Mouse (Mus musculus): ENCODE measurements around the gene Miga2.

Miga2 gene

DNA sequence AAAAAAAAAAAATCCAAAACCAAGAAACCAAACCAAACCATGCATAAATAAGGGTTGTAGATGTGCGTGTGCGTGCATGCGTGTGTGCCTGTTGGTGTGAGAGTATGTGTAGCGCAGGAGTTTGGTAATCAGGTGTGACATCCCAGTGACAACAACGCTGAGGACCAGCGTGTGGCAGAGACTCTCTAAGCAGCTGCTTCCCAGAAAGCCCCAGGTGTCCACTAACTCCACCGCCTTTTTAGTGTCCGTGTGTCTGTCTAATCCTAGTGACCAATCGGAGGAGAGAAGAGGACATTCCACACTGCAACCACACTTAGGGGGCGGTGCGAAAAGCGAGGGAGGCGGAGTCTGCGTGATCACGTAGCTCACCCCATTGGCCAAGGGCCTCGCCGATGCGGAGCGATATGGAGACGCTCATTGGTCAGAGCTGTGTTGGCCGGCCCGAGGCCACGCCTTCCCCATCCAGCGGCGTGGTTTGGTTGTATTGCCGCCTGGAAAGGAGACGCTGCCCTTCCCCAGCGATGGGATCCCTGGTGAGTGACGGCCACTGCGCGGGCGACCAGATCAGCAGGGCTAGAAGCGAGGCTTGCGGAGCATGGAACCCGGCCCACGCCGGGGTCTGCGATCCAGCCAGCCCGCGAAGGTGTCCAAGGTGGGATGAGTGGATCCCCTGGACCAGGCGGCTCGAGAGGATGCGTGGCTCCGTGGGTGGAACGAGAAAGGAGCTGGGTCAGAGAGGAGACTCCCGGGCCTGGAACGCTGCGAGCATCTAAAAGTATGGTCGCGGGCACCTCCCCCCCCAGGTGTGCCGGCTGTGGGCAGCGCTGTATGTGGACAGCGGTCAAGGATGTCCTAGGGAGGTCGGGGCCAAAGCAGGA is at the start of gene Miga2:
Gene Miga2 (plus strand): TSS at position 461 of the 878 bp plus-strand sequence.
- DNase-seq (ENCODE audit: low read depth, low spot score): peak; percentile 99

DNA sequence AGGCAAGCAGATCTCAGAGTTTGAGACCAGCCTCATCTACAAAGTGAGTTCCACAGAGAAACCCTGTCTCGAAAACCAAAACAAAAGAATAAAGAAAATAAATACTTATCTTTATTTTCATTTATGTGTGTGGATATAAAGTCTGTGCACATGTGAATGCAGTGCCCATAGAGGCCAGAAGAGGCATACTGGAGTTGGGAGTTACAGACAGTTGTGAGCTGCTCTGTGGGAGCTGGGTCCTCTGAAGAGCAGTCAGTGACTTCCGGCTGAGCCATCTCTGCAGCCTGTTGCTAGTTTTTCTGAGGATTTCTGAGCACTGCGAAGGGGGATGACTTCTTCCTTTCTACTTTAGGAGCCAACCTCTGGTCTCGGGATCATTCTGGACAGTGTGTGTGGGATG is 47.9 kb upstream of the Miga2 start:
- DNase-seq (ENCODE audit: low read depth, low spot score): no peak

DNA sequence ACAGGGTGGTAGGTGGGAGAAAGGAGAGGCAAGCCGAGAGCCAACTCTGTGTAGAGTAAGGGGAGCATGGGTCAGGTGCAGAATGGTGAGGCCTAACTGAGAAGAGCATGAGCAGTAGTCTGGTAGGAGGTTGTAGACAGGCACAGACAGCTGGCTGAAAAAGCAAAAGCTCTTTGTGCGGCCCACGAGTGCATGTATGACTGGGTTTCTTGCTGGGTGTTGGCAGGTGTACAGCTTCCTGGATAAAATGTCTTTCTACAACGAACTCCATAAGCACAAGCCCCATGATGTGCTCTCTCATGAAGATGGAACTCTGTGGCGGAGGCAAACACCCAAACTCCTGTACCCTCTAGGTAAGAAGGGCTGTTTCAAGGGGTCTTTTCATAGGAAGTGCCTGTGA is 47.1 kb upstream of the Miga2 start:
- DNase-seq (ENCODE audit: low read depth, low spot score): no peak

DNA sequence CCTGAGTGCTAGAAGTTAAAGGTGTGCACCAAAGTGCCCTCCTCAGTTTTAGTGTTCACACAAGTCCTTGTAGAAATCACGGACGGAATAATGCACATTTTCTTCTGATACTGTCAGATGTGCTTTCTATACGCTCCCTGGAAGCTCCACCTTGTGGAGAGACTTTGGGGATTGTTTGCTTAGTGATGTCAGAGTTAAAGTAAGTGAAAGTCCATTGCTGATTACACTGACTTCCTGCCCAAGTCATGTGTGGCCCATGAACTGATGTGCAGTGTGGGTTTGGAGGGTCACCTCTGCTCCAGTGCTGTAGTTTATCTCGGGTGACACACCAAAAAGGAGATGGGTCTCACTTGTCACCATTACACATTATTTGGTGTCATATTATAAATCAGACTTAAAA is 44.8 kb upstream of the Miga2 start:
- no peak for DNase-seq (ENCODE audit: low read depth, low spot score)

DNA sequence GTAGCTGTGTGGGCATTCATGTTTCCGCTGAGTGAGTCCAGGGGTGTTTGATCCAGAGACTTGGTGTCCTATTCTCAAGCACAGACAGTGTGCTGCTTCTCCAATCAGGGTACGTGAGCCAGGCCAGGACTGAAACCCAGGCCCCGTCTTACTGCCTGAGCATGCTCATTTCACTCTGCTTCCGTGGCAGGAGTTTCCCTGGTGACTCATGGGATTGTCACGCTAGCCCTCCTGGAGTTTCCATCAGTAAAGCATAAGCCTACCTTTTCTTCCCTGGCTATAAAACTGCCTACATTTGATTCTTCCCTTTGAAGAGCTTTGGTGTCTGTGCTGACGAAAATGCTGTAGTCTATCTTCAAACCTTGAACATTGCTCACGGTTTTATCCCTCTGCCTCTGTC is 40.9 kb upstream of the Miga2 start:
- DNase-seq (ENCODE audit: low read depth, low spot score): no peak

DNA sequence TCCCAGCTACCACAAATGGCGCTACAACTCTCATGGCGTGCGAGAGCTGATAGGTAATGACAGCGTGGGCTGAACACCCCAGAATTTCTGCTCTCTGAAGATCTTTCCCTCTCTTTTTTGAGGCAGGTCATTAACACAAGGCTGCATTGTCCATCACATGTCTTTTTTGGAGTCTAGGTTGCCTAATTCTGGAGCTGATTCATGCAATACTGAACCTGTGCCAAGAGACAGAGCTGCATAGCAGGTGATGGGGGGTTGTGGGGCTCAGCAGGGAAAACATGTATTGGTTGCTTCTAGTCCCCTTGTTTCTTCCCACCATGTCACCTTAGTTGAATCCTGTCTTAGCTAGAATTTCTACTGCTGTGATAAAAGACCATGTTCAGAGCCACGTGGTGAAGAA is 38.7 kb upstream of the Miga2 start:
- DNase-seq (ENCODE audit: low read depth, low spot score): no peak

DNA sequence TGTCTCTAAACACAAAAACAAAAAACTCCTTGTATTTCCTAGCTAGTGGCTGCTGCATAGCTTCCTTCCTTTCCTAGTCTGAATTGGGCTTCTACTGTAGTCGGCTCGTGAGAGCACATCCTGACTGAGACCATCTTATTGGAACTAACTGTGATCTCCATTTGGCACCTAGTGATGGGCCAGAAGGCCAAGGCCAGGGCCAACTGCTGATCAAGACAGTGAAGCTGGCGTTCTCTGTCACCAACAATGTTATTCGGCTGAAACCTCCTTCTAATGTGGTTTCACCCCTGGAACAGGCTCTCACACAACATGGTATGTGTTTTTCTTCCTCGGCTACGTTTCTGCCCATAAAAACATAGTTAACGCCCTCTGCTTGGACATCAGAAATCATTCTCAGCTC is 36.8 kb upstream of the Miga2 start:
- DNase-seq (ENCODE audit: low read depth, low spot score): no peak

DNA sequence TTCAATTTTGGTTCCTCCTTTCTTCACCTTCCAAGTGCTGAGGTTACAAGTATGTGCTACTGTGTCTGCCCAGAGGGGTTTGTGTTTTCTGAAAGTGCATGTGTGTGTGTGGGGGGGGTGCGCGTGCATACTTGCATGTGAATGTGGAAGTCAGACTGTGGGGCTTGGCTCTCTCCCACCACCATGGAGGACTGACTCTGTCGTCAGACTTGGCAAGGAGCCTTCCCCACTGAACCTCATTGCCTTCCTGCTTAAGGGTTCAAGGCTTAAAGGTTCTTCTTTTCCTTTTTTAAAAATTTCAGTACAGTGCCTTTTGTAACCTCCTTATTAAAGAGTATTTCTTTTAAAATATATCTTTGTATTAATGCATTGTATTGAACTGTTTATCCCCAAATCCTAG is 35.2 kb upstream of the Miga2 start:
- DNase-seq (ENCODE audit: low read depth, low spot score): no peak

DNA sequence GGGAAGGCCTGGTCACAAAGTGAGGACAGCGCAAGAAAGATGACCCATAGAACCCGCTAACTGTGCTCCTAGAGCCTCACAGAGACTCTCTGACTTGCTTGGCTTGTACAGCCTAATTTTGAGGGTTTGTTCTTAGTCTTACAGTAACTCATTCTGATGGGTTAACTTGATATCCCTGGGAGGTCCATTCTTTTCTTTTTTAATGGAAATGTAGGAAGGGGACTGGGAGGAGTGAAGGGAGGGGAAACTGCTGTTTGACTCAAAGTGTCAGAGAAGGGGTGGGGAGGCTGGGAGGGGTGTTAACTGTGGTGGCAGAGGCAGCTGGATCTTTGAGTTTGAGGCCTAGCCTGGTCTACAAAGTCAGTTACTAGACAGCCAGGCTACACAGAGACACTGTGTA is 28.7 kb upstream of the Miga2 start:
- no peak for DNase-seq (ENCODE audit: low read depth, low spot score)

DNA sequence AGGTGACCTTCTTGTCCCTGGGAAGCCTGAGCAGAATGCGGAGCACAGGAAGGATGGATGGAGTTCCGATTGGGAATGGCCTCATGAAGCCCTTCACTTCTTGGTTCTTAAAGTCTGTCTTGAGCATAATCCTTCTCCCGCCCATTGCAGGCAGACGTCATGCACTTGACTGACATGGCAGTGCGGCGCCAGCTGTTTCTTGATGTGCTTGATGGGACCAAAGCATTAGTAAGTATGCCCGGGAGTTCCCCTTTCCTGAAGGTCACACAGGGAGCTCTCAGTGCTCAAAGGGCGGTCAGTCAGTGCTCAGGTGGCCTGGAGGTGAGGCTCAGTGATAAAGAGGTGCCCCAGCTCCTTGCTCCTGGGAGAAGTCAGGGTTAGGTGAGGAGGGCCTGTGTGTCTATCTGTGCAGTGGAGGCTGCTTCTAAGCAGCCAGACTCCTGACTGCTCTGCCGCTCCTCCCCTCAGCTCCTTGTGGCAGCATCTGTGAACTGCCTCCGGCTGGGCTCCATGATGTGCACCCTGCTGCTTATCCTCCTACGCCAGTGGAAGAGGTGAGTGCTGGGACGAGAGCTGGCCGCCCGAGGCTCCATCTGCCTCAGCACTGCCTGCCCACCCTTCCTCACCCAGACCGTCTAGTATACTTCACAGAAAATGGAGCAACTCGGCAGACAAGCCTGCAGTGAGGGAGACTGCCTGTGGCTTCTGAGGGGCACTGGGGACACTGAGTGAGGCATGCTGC is 27.7 kb upstream of the Miga2 start:
- no peak for DNase-seq (ENCODE audit: low read depth, low spot score)

DNA sequence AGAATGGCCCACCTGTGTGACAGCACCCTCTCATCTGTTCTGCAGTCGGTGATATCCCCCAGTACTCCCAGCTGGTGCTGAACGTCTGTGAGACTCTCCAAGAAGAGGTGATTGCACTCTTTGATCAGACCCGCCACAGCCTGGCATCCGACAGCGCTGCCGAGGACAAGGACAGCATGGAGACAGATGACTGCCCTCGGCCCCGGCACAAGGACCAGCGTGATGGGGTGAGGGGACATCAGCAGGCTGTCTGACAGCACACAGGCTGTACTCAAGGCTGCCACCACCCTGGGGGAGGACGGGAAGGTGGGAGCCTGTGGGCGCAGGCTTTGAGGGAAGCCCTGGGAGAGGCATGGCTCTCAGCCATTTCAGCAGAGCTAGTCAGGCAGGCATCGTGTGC is 26.9 kb upstream of the Miga2 start:
- no peak for DNase-seq (ENCODE audit: low read depth, low spot score)

DNA sequence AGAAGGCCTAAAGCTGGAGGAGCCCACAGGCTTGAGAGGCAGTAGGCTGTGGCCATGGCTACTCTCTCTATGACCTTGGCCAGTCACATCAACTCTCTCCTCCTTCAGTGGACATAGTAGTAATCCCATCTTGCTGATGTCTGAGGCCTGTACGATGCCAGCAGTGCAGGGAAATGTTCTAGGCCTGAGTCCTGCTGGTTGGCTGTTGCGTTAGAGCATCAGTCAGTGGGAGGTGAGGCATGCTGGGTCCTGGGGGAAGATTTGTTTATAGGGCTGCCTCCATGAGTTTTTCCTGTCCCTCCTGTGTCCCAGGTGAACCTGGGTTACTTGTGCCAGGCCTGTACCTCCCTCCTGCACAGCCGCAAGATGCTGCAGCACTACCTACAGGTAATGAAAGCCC is 22.0 kb upstream of the Miga2 start:
- DNase-seq (ENCODE audit: low read depth, low spot score): no peak

DNA sequence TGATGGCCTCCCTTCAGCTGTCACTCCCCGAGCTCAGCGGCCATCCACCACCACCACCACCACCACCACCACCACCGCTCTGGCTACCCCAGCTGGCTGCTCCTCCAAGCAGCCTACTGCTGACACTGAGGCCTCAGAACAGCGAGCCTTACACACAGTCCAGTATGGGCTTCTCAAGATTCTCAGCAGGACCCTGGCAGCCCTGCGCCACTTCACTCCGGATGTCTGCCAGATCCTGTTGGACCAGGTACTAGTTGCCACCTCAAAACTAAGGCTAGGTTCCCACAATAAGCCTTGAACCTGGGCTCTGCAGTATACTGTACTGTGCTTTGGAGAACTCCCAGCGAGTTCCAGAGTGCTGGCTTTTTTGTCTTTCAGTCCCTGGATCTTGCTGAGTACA is 21.5 kb upstream of the Miga2 start:
- DNase-seq (ENCODE audit: low read depth, low spot score): no peak

DNA sequence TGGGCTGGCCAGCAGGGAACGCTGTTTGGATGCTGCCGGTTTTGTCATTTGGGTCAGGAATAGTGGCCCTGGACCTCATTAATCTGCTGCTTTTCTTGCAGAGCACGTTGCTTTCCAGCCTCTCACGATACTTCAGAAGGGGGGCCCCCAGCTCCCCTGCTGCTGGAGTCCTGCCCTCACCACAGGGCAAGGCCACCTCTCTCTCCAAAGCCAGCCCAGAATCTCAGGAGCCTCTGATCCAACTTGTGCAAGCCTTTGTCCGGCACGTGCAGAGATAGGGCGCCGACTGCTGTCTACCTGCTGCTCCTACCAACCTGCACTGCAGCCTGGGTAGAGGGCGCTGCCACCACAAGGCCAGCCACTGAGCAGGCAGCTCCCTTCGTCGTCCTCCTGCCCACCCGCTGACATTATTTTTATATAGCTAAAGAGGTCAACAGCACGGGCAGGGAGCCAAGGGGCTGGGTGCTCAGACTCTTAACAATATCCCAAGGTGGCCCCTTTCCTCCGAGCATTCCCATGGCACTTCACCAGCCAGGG is 20.4 kb upstream of the Miga2 start:
- no peak for DNase-seq (ENCODE audit: low read depth, low spot score)

DNA sequence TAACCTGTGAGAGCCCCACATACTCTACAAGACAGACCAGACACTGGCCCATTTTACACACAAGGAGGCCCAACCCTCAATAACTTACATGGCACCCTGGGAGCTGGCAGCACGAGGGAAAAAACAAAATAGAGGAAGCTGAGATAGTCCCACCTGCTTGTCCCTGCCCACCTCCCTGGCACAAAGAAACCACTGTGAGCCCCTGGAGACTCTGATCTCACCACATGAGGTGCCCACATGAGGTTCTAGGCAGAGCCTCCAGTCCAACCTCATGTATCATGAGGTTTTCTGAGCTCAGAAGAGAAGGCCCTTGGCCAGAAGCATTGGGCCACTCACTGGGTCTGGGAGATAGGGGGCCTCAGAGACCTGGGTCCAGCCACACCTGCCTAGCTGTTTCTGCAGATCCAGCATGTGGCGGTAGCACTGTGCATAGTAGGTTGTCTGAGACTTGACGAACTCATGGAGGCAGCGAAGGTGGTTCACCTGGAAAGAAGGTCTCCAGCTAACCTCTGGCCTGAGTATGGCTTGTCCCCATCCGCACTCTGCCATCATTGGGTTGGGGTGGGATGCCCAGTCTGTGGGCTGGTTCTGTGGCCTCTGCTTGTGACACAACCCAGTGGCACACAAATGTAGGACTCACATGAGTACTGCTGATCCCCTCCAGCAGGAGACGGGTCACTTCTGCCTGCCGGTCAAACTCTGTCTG is 17.9 kb upstream of the Miga2 start:
- no peak for DNase-seq (ENCODE audit: low read depth, low spot score)

DNA sequence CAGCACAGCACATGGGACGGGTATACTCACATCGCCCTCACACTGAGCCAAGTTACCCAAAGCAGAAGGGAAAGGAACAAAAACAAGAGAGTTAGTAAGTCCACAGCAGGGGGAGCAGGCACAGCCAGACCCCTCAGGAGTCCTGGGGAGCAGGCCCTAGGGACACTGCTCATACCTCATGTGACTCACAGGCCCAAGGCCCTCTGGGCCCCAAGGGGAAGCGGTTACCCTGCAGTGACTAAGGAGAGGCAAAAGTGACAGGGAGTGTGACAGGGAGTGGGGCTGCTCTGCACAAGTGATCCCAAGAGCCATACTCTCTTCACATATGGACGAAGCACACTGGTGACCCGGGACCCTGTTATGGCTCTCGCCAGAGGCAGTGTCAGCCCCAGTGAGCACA is 14.8 kb upstream of the Miga2 start:
- no peak for DNase-seq (ENCODE audit: low read depth, low spot score)

DNA sequence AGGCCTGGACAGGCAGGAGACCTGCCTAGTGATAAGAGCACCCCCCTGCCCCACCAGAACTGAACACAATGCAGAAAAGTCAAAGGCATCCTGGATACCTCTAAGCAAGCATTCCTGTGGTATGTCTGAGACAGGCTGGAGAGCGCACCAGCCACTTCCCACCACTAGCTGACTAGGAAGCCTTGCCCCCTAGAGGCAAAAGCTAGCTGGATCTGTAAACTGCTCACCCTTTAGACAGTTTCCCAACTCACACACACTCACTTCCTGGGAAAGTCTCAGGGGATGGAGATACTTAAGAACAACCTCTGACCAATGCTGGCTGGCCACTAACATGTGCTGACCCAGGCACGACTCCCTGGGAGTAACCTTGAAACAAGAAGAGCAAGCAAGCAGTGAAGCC is 12.9 kb upstream of the Miga2 start:
- DNase-seq (ENCODE audit: low read depth, low spot score): no peak

DNA sequence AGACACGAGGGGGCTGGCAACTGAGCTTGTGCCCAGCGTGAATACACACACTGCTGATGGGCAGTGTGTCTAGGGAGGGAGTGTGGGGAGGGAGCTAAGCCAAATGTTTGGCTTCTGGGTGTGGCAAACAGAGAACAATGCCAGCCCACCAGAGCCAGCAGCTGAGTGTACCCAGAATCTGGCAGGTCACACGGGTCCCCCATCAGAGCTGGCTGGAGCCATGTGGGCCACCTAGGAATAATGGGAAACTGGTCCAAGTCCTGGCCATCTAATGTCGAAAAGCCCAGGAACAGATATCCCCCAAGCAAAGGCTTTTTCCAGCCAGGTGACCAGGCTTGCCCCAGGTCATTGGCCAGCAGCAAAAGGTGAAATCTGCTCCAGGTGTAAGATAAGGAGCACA is 8.2 kb upstream of the Miga2 start:
- DNase-seq (ENCODE audit: low read depth, low spot score): no peak

DNA sequence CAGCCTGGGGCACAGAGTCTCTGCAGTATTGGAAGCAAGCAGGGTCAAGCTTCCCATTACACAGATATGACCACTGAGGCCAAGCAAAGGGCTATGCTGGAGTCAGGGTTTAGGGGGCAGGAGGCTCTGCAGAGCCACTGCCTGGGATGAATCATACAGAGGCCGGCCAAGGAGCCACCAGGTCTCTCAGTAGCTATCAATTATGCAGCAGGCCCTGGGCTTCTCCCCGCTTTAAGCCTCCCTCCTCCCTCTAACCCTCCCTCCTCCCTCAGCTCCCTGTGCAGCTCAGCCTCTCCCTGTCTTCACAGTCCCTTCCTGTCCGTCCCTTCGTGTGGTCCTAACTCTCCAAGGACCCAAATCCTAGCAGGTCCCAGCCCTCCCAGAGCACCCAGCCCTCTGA is 7.8 kb upstream of the Miga2 start:
- no peak for DNase-seq (ENCODE audit: low read depth, low spot score)

DNA sequence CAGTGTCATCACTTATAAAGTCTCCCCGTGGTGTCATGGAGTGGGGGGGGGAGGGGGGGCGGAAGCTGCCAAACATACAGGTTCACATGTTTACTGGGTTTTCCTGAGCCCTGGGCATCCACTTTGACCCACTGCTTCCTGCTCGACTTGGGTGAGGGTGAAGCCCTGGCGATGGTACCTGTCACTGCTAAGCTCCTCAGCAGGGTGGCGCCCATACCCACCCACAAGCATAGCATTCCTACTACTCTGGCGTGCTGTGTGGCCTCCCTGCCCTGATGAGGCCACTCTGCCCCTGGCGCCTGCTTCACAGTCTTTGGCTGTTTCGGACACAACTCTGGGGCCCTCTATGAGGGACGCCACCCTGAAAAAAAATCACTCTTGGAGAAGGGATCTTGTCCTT is 7.1 kb upstream of the Miga2 start:
- DNase-seq (ENCODE audit: low read depth, low spot score): no peak

DNA sequence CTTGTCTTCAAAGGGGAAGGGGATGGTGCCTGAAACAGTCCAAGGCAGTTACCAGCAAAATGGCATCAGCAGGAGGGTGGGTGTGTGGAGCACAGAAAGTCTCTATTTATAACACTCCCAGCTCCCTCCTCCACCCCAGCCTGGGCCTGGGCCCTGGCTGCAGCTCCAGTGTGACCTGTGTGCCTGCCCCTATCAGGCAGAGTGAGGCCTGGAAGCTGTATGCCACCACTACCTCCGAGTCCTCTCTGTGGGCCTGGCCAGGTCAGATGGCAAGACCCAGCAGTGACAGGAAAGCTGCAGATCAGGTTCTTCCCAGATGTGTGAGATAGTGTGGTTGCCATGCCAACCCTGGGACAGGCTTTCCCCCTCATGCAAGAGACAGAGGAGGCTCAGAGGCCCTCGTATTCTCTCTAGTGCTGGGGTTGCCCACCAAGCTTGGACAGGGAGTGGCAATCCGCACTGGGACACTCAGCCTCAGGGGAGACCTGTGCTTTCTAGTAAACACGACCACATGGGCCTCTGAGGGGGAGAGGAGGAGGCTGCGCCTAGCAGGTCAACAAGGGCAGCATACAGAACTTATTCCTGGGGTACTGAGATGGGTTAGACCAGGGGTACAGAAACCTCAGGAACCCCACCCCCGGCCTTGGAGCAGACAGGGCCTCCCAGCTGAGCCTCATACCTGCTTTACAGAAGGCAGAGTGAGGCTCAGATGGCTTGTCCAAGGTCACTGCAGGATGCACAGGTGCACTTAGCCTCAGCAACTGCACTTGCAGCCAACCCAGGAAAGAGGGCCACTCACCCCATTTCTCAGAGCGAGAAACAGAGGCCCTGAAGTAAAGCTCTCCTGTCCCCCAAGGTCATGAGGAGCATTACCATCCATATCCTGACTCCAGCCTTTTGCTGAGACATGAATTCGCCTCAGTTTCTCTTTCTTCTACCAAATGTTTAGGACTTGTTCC is 6.2 kb upstream of the Miga2 start:
- no peak for DNase-seq (ENCODE audit: low read depth, low spot score)
